Mouse (Mus musculus) liver, embryonic 14.5 days (tissue): ENCODE measurements around the gene Dhx40. TPM values are rescaled to one million over a fixed set of nuclear protein-coding genes. Genes with fewer than 3 reads are reported as not detected.

Source experiments
- ATAC-seq: fragments of 200-750 bp; cut with Nextera tagmentation; 2 replicates; pipeline ENCODE4 v1.8.0; 2017; ENCODE audit warnings: moderate number of reproducible peaks, mild to moderate bottlenecking, moderate library complexity; ENCODE audit not compliant: insufficient read depth
- DNase-seq, 3 experiments: peaks; one replicate each; pipeline ENCODE4 v3.0.0-alpha.2; 2012 to 2013; ENCODE audit warnings: low read depth in 3 of 3, low spot score in 3 of 3
- H3K27ac ChIP-seq: fragments of 300-500 bp; sonication (generic); 2 replicates; pipeline ENCODE4 v1.5.1; 2014; ENCODE audit warnings: moderate library complexity, mild to moderate bottlenecking, control low read depth, inconsistent platforms
- H3K27me3 ChIP-seq: fragments of 300-500 bp; sonication (generic); 2 replicates; pipeline ENCODE4 v1.6.1; 2014; ENCODE audit warnings: mild to moderate bottlenecking, low read length, moderate library complexity; ENCODE audit not compliant: control insufficient read depth, insufficient read depth
- H3K36me3 ChIP-seq: fragments of 300-500 bp; sonication (generic); replicated peaks from 2 replicates; pipeline ENCODE4 v1.6.1; 2014; ENCODE audit warnings: low read depth; ENCODE audit not compliant: control insufficient read depth, insufficient read depth
- H3K4me1 ChIP-seq, 2 experiments: fragments of 200-500 bp in 1 of 2; fragments of 300-500 bp in 1 of 2; sonication (generic) in 1 of 2; replicated peaks; 2 replicates each; pipeline ENCODE4 v1.6.1; 2012 to 2014; ENCODE audit warnings: antibody characterized with exemption in 1 of 2, inconsistent platforms in 1 of 2, low read length in 1 of 2; ENCODE audit not compliant: control insufficient read depth in 2 of 2, insufficient read depth in 2 of 2
- H3K4me2 ChIP-seq: fragments of 300-500 bp; sonication (generic); 2 replicates; pipeline ENCODE4 v1.6.1; 2014; ENCODE audit warnings: low read depth, mild to moderate bottlenecking, control low read depth, moderate library complexity
- H3K4me3 ChIP-seq, 2 experiments: fragments of 200-500 bp in 1 of 2; fragments of 300-500 bp in 1 of 2; sonication (generic) in 1 of 2; 2 replicates each; pipeline ENCODE4 v1.5.1; 2012 to 2014; ENCODE audit warnings: low read depth in 2 of 2, low read length in 2 of 2, mild to moderate bottlenecking in 2 of 2, control low read depth in 1 of 2, inconsistent platforms in 1 of 2, moderate library complexity in 1 of 2; ENCODE audit not compliant: insufficient read depth in 1 of 2
- H3K9ac ChIP-seq: fragments of 300-500 bp; sonication (generic); replicated peaks from 2 replicates; pipeline ENCODE4 v1.6.1; 2014; ENCODE audit warnings: mild to moderate bottlenecking, control low read depth, moderate library complexity
- H3K9me3 ChIP-seq: fragments of 300-500 bp; sonication (generic); 2 replicates; pipeline ENCODE4 v1.6.1; 2016; ENCODE audit warnings: low read length, mixed read lengths; ENCODE audit not compliant: control insufficient read depth
- CTCF ChIP-seq: IDR thresholded peaks from 2 replicates; pipeline ENCODE4 v1.5.1; 2016; ENCODE audit warnings: antibody characterized with exemption, low read depth, control low read depth
- EP300 ChIP-seq: IDR thresholded peaks from 2 replicates; pipeline ENCODE4 v1.6.1; 2016; ENCODE audit warnings: antibody characterized with exemption, low read depth
- WGBS: fragments of 180-500 bp; shearing (Covaris S2); extraction: QIAGEN DNeasy Blood & Tissue Kit; methylation state at CpG from one replicate; pipeline ENCODE4 v1.1.7; 2014; ENCODE audit not compliant: insufficient replicate concordance; 5-methylcytosine and 5-hydroxymethylcytosine counted together
- polyA plus RNA-seq, 2 experiments: library from polyadenylated mRNA; depleted of rRNA in 1 of 2; stranded (reverse) in 1 of 2; unstranded in 1 of 2; fragments of >200 nt; fragmentation: Nextera tagmentation in 1 of 2; extraction: Ambion mirVana in 1 of 2; gene quantifications; 2 replicates each; pipeline versions ENCODE4 v1.2.1 to v1.2.3; 2012 to 2014

Gene Dhx40
- polyA plus RNA-seq, 2 experiments, result 3.9 to 8.2 TPM

DNA sequence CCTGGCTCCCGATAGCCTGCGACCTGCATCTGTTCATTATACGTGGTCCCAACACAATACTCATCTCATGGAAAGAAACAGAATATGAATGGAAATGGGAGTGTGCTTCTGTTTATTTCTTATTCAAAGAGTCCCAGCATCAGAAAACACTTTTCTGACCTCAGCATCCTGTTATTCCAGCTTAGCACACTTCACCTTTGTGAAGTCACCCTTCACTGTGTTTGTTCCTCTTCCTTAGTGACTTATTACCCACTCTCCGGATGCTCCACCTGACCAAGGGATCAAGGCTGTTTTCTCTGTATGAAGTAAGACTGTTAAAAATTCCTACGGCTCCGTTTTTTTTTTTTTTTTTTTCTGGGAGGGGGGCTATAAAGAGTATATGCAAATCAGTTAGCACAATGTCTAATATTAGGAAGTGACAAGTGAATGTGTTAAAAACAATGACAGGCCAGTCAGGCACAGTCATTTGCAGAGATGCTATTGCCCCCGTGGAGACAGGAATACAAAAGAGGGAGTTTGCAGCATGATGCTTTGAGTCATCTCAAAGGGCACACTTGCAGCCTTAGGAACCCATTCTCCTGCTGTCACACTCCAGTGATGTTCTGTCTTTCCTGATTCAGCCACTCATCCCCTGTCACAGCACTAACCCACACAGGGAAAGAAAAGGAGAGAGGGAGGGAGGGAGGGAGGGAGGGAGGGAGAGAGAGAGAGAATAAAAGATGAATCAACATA lies 32.3 kb upstream of the Dhx40 start:
- TF ChIP-seq CTCF (no peak), EP300 (no peak)
- ATAC-seq (no peak), DNase-seq (no peak)
- Histone ChIP-seq H3K4me3 (no peak overlapping the region), H3K9me3 (no peaks in the 10 kb centered on the region), H3K9ac (no peak overlapping the region), H3K36me3 (no peaks in the 10 kb centered on the region), H3K27ac (no peak overlapping the region), H3K4me2 (no peak overlapping the region), H3K4me1 (peaks cover 0 to 6% of the 10 kb centered on the region in 2 experiments; a peak in 3 of 4 replicates), H3K27me3 (no peaks in the 10 kb centered on the region)
- 44% methylated on average over 7 of the region's 7 CpGs for WGBS

DNA sequence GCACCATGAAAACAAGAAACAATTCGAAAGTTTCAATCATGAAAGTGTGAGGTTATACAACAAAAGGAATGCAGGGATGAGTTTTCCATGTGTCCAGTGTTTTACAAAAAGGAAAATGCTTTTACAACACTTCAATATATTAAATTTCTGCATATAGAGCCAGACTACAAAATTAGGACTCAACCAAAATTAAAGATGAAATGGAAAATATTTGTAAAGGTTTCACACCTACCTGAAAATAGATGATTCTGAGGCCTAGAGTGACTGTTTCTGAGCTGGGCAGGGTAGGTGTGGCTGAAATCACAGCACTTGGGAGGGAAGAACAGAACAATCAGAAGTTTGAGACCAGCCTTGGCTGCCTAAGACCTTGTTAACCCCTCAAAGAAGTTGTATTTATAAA lies 31.2 kb upstream of the Dhx40 start:
- TF ChIP-seq CTCF, result no peak
- no peak for TF ChIP-seq EP300

DNA sequence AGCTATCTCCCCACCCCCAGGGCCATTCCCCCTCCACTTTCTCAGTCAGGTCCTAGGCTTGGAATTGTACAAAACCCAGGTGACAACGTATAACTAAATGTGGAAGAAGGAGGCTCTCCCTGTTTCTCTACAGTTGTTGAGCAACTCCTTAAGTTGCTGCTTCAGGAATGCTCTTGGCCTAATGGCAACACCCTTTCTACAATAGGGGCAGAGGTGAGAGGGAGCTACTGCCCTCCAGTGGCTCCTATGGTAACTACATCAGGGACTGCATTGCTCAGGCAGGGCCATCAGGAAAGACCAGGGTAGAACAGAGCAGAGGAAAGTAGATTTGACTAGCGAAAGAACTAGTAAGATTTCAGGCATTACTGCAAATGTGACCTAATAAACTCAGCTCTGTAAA lies 28.8 kb upstream of the Dhx40 start:
- ATAC-seq (peak; percentile 65; the same call in 1 of the 2 replicates), DNase-seq (peak; percentile 40 to 56 (median 56))
- no peak for TF ChIP-seq EP300
- TF ChIP-seq CTCF, result peak; percentile 92
- no peak overlapping the region for H3K9ac ChIP-seq
- no peak overlapping the region for H3K27ac ChIP-seq
- no peaks in the 10 kb centered on the region for H3K36me3 ChIP-seq
- no peak overlapping the region for H3K4me3 ChIP-seq
- 21% methylated on average over 2 of the region's 2 CpGs for WGBS
- H3K4me2 ChIP-seq, result no peak overlapping the region
- no peaks in the 10 kb centered on the region for H3K9me3 ChIP-seq
- H3K4me1 ChIP-seq, result peaks cover 0 to 9% of the 10 kb centered on the region in 2 experiments; a peak in 3 of 4 replicates
- no peaks in the 10 kb centered on the region for H3K27me3 ChIP-seq

More for the DNA sequence above, 31.2 kb upstream of the Dhx40 start:
- ATAC-seq (no peak), DNase-seq (no peak)
- Histone ChIP-seq H3K36me3 (no peaks in the 10 kb centered on the region), H3K9me3 (no peaks in the 10 kb centered on the region), H3K4me1 (peaks cover 0 to 9% of the 10 kb centered on the region in 2 experiments; a peak in 3 of 4 replicates), H3K27ac (no peak overlapping the region), H3K4me3 (no peak overlapping the region), H3K4me2 (no peak overlapping the region), H3K9ac (no peak overlapping the region), H3K27me3 (no peaks in the 10 kb centered on the region)
- 53% methylated on average over 1 of the region's 1 CpGs for WGBS

DNA sequence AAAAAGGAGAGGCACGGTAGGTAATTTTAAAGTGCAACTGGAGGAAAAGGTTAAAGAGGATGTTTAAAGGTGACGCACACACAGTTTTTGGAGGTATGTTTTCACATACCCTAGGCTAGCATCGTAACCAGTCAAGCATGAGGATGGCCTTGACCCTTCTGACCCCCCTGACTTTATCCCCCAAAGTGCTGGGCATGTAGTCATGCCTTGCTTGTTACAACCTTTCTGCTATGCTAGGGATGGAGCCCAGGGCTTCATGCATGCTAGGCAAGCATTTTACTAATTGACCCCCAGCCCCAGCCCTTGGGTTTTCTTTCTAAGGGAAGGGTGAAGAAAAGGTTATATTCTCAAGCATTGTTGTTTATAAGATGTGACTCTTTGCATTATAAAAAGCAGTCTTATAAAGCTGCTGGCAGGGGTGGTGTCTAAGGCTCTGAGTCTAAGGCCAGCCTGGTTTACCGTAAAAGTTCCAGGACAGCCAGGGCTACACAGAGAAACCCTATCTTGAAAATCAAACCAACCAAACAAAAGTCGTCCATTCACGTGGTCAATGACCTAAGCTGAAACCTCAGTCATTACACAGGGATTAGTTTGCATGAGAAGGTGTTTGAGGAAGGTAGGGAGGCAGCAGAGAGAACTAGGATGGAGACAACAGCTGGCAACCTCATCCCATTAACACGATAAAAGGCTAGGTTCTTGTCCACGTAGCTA lies 27.2 kb upstream of the Dhx40 start:
- H3K36me3 ChIP-seq, result no peaks in the 10 kb centered on the region
- H3K4me2 ChIP-seq, result no peak overlapping the region
- DNase-seq, result no peak

DNA sequence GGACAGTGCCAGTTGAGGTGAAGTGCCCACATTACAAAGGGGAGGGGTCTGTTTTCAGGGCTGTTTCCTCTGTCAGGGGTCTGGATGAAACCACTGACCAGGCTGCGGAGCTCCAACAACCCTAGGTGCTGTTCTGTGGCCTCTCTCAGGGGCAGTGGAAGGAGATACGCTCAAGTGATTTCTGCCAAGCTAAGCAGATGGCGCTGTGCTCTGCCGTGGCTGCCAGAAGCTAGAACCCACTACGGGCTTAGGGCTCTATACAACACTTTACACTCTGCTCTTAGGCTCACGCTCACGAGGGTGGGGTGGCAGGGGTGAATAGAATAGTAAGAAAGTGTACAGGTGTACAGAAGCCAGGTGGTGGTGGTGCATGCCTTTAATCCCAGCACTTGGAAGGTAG lies 26.5 kb upstream of the Dhx40 start:
- no peak overlapping the region for H3K4me2 ChIP-seq
- no peak for DNase-seq
- TF ChIP-seq CTCF (no peak), EP300 (no peak)
- no peaks in the 10 kb centered on the region for H3K9me3 ChIP-seq
- peaks cover 0 to 3% of the 10 kb centered on the region in 2 experiments; a peak in 1 of 4 replicates for H3K4me1 ChIP-seq
- ATAC-seq, result no peak
- H3K4me3 ChIP-seq, result no peak overlapping the region
- H3K36me3 ChIP-seq, result no peaks in the 10 kb centered on the region
- no peak overlapping the region for H3K27ac ChIP-seq
- no peaks in the 10 kb centered on the region for H3K27me3 ChIP-seq
- no peak overlapping the region for H3K9ac ChIP-seq
- 69% methylated on average over 7 of the region's 7 CpGs for WGBS

More for the DNA sequence above, 27.2 kb upstream of the Dhx40 start:
- Histone ChIP-seq H3K4me1 (peaks cover 0 to 5% of the 10 kb centered on the region in 2 experiments; a peak in 2 of 4 replicates), H3K27ac (no peak overlapping the region), H3K9ac (no peak overlapping the region), H3K4me3 (no peak overlapping the region), H3K27me3 (no peaks in the 10 kb centered on the region), H3K9me3 (no peaks in the 10 kb centered on the region)
- 57% methylated on average over 8 of the region's 8 CpGs for WGBS
- no peak for ATAC-seq
- TF ChIP-seq EP300 (no peak), CTCF (no peak)
